27 mouse cellular contexts compared by ENCODE assay signal in the genomic region with DNA sequence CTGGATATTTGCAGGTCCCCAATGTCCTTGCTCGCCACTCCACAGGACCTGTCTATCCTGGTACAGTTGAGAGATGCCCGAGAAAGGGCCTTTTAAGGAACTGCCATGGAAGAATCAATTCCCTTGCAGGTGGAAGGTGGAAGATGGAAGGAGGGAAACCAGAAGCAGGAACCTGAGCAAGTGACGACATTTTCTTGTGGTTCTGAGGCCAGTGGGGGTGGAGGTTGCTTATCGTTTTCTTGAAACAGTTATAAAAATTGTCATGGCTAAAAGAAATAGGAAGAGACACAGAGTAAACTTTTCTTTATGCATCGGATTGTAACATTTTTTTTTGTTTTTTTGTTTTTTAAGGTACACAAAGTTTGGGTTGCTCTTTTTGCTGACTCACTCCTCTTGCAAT. TPM values are rescaled to one million over a fixed set of nuclear protein-coding genes. Genes with fewer than 3 reads are reported as not detected.
"Had no signal": no experiment of that assay in that cellular context is flagged by ENCODE, and none has a peak within 500 bp of the region (broad histone marks: within the 10 kb centered on the region; RNA-seq: fewer than 3 reads in every experiment).

No protein-coding gene starts in this region.

- H3K27ac ChIP-seq: embryonic facial prominence, embryonic 10.5 days; embryonic facial prominence, embryonic 12.5 days; embryonic facial prominence, embryonic 13.5 days; embryonic facial prominence, embryonic 15.5 days; forebrain, embryonic 10.5 days; forebrain, embryonic 12.5 days; forebrain, embryonic 13.5 days; forebrain, embryonic 15.5 days; gastrocnemius, adult 2 months; heart, adult 2 months had no signal

- H3K4me1 ChIP-seq: forebrain, embryonic 10.5 days; forebrain, embryonic 12.5 days; forebrain, embryonic 13.5 days; forebrain, embryonic 15.5 days had no signal

- ATAC-seq: forebrain, embryonic 13.5 days; forebrain, embryonic 14.5 days; forebrain, embryonic 15.5 days; forebrain, embryonic 16.5 days; forebrain, postnatal 0 days had no signal

- H3K36me3 ChIP-seq: embryonic facial prominence, embryonic 10.5 days; embryonic facial prominence, embryonic 12.5 days; embryonic facial prominence, embryonic 13.5 days; embryonic facial prominence, embryonic 15.5 days; forebrain, embryonic 10.5 days; forebrain, embryonic 12.5 days; forebrain, embryonic 15.5 days had no signal

- H3K9me3 ChIP-seq: embryonic facial prominence, embryonic 10.5 days; embryonic facial prominence, embryonic 12.5 days; embryonic facial prominence, embryonic 13.5 days; embryonic facial prominence, embryonic 15.5 days; forebrain, embryonic 10.5 days; forebrain, embryonic 12.5 days; forebrain, embryonic 13.5 days; forebrain, embryonic 15.5 days had no signal

- H3K4me3 ChIP-seq: embryonic facial prominence, embryonic 10.5 days; embryonic facial prominence, embryonic 12.5 days; embryonic facial prominence, embryonic 13.5 days; embryonic facial prominence, embryonic 15.5 days; erythroblast, embryonic 14.5 days; forebrain, embryonic 10.5 days; forebrain, embryonic 12.5 days; forebrain, embryonic 13.5 days; forebrain, embryonic 15.5 days; gastrocnemius, adult 2 months; heart, adult 2 months had no signal

- DNase-seq: cerebellum, adult 2 months; cerebellum, adult 8-10 months; cerebellum, adult 9-10 months; cerebellum, adult 9-11 months; cerebellum, postnatal 25 days; cerebellum, postnatal 36 days; embryo, embryonic 11 days; forebrain, postnatal 0 days; gastrocnemius, adult 2 months; gastrocnemius, postnatal 10 days; gastrocnemius, postnatal 14 days; gastrocnemius, postnatal 25 days; gastrocnemius, postnatal 36 days; heart, adult 18-20 months; heart, adult 2 months had no signal

- H3K27me3 ChIP-seq: embryonic facial prominence, embryonic 12.5 days; embryonic facial prominence, embryonic 13.5 days; embryonic facial prominence, embryonic 15.5 days; forebrain, embryonic 12.5 days; forebrain, embryonic 13.5 days; forebrain, embryonic 15.5 days had no signal

- H3K9ac ChIP-seq: embryonic facial prominence, embryonic 12.5 days; embryonic facial prominence, embryonic 13.5 days; embryonic facial prominence, embryonic 15.5 days; forebrain, embryonic 12.5 days; forebrain, embryonic 13.5 days; forebrain, embryonic 15.5 days; forebrain, postnatal 0 days had no signal

RNA-seq across cellular contexts. Expression of gene Lnx1, which starts 46.3 kb away (rescaled TPM):
- total RNA-seq: common myeloid progenitor, adult 5-6 weeks had no signal
- polyA plus RNA-seq: erythroblast, embryonic 14.5 days had no signal
